Mouse (Mus musculus) bone marrow macrophage, adult 2 months (primary cell): ENCODE results near the gene Gba.

Source experiments
- CTCF ChIP-seq: IDR thresholded peaks from 2 replicates; pipeline ENCODE4 v1.5.1; 2012; ENCODE audit warnings: low read depth, mild to moderate bottlenecking, low read length, moderate library complexity
- POLR2A ChIP-seq: IDR thresholded peaks from 2 replicates; pipeline ENCODE4 v1.6.1; 2012; ENCODE audit warnings: mild to moderate bottlenecking, low read depth, low read length, borderline replicate concordance

GRCm38 (mm10) chr3:89237682-89238081, 35.0 kb downstream of the Gba start:
- TF ChIP-seq POLR2A (no peak), CTCF (no peak)
